Mouse (Mus musculus): ENCODE measurements around the gene Hunk. TPM values are rescaled to one million over a fixed set of nuclear protein-coding genes. Genes with fewer than 3 reads are reported as not detected.

Gene Hunk
- total RNA-seq, 2 experiments from 2014 or later: 13.0 to 16.8 TPM

GRCm38 (mm10) chr16:90427838-90428630, 42.2 kb downstream of the Hunk start:
- DNase-seq (ENCODE audit: low spot score in 2 of 2): no peak

- no peak for DNase-seq (ENCODE audit: low spot score in 2 of 2)
Observed at GRCm38 (mm10) chr16:90433551-90433950, 47.7 kb downstream of the Hunk start.

- DNase-seq (ENCODE audit: low spot score in 2 of 2): no peak
Observed at GRCm38 (mm10) chr16:90435231-90435630, 49.4 kb downstream of the Hunk start.

DNA sequence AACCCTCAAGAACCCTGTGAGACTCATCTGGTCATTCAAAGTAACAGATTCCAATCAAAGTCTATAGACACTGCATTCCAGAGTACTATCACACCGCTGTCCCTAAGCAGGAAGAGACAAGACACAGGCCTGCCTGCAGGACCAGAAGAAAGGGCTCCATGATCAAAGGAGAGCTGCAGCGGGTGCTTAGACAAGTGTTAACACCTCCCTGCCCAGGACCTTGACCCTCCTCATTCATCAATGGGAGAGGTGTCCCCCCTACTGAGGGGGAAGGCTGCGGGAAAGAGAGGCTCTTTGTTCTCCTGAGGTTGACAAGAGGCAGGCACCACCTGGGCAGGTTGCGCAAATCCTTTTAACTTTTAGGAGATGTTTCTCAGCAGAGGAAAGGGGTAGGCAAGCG, 51.5 kb downstream of the Hunk start:
- no peak for DNase-seq (ENCODE audit: low spot score in 2 of 2)

GRCm38 (mm10) chr16:90439493-90439892, 53.7 kb downstream of the Hunk start:
- no peak for DNase-seq (ENCODE audit: low spot score in 2 of 2)

- DNase-seq (ENCODE audit: low spot score in 2 of 2): no peak
Observed at GRCm38 (mm10) chr16:90440654-90441053, 54.8 kb downstream of the Hunk start.

DNA sequence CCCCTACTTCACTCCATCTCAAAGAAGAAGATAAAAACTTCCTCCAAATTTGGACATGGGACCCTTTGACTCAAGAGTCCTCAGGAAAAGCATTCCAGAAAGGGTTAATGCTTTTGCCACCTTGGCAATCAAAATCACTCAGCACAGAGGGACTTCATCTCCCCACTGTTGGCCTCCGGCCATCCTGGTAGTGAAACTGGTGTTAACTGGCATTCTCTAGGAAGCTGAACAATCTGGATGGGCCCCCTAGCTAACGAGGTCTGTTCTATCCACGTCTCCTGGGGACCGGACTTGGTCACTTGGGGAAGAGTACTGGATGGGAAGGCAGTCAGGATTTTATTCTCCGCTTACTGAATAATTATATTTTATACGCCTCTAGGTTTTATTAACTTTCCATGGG, 57.2 kb downstream of the Hunk start:
- no peak for DNase-seq (ENCODE audit: low spot score in 2 of 2)

DNA sequence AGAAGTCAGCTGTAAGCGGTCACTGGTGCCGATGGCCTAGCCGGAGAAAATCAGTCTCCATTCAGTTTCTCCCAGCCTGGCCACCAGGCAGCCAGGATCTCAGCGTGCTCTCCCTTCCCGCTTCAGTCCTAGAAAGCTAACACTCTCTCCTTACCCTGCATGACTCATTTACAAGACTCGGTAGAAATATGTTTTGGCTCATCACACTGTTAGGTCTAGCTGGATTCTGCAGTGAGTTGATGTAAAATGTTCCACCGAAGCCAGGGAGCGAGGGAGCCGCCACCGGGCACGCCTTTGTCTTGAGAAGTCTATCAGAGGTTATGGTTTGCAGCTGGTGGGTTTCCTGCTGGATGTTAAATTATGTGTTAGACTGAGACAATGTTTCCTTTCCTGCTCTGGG, 67.4 kb downstream of the Hunk start:
- peak; percentile 18 to 32 for DNase-seq (ENCODE audit: low spot score in 2 of 2)

- no peak for DNase-seq (ENCODE audit: low spot score in 2 of 2)
Observed at GRCm38 (mm10) chr16:90456495-90457125, 70.8 kb downstream of the Hunk start.

- no peak for DNase-seq (ENCODE audit: low spot score in 2 of 2)
Observed at GRCm38 (mm10) chr16:90458899-90459610, 73.2 kb downstream of the Hunk start.

DNA sequence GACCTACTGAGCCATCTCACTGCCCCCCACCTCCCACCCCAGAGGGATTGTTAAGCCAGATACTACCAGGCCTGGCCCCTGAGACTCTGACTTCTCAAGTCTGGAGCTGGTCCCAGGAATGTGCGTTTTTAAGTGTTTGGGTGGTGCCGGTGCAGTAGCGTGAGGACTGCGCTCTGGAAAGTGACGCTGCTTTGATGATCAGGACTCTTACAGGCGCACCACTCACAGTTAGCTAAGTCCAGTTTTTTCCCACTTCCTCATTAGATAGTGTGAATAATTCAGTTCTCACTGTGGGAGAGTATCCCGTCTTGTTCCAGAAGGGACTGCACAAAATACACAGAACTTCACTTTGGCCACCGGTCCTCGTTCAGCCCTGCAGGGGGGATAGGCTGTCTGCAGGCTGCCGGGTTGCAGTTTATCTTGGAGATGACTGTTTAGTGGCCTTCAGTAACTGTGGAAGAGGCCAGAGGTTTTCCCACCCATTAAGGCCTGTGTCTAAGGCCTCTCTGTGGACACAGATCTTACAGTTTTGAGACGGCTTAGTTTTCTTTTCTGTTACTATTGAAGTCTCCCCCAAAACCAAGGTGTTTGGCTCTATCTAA, 75.6 kb downstream of the Hunk start:
- DNase-seq (ENCODE audit: low spot score in 2 of 2): no peak

DNA sequence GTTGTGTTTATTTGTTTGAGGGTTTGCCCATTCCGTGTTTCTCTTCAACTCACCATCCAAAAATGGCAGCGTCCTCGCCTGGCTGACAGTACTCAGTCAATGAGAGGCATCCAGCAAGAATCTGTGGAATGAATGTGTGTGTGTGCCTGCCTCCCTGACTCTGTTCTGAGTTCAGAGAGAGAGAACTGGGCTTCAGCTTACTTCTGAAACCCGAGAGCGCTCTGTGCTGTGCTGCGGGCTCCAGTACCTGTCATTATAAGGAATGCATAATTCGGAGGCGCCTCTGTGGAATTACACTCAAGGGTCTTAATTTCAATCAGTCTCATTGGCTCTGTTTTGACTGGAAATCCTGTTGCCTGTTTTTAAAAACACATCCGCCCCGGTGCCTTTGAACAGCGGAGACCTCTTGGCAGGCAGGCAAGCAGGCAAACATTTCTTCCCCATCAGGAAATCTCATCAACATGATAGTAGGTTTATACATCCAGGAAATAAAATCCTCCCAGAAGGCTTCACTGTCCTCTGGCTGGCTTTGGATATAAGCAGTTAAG, 77.0 kb downstream of the Hunk start:
- no peak for DNase-seq (ENCODE audit: low spot score in 2 of 2)

DNA sequence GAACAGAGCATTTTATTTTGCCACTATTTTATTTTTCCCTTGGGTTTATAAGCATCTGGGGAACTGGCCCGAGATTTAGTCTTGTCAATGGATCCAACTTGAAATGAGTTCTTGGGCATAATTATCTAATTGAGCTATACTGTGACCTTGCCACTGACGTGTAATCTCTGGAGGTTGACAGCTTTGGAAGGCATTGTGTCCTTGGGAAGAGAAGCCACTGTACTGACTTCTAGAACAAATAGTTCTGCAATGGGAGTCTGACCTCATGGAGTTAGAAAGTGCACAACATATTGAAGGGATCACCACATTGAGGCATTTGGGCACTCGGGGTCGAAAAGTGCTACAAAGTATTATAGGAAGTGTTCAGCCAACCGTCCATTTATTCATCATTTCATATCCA, 79.3 kb downstream of the Hunk start:
- no peak for DNase-seq (ENCODE audit: low spot score in 2 of 2)

DNA sequence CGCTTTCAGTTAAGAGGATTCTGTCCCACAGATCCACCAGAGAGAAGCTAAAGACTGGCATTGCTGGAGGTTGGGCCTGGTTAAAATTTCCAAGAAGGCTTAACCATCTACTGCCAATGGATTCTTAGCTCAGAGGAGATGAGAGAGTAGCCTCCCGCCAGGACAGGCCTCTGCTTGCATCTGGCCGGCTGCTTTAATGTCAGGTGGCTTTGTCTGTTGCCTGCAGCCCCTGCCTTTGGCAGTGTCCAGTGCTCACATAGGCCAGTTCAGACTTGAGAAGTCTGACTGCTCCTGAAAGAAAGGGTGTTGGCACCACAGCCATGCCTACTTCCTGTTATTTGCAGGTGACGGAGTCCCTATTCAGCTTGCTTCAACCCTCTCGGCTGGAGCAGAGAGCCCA, 82.5 kb downstream of the Hunk start:
- no peak for DNase-seq (ENCODE audit: low spot score in 2 of 2)

- no peak for DNase-seq (ENCODE audit: low spot score in 2 of 2)
Observed at GRCm38 (mm10) chr16:90475701-90476229, 90.0 kb downstream of the Hunk start.

DNA sequence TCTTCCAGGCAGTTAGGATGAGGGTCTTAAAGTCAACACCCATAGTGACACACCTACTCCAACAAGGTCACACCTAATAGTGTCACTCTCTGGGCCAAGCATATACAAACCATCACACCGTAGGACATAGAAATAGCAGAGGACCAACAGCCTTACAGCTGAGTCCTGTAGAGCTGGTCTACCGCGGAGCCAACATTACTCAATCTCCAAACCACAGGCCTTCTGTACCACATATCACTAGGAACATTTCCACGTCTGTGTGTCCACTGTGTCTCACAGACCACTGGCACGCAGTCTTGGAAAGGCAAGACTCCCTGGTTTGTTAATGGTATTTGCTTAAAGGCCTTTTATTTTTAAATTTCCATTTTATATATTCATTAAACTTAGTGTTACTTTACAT, 95.8 kb downstream of the Hunk start:
- DNase-seq (ENCODE audit: low spot score in 2 of 2): no peak

GRCm38 (mm10) chr16:90483341-90483740, 97.5 kb downstream of the Hunk start:
- no peak for DNase-seq (ENCODE audit: low spot score in 2 of 2)

GRCm38 (mm10) chr16:90485125-90485524, 99.3 kb downstream of the Hunk start:
- no peak for DNase-seq (ENCODE audit: low spot score in 2 of 2)

- DNase-seq (ENCODE audit: low spot score in 2 of 2): no peak
Observed at GRCm38 (mm10) chr16:90485599-90485998, 99.8 kb downstream of the Hunk start.

DNA sequence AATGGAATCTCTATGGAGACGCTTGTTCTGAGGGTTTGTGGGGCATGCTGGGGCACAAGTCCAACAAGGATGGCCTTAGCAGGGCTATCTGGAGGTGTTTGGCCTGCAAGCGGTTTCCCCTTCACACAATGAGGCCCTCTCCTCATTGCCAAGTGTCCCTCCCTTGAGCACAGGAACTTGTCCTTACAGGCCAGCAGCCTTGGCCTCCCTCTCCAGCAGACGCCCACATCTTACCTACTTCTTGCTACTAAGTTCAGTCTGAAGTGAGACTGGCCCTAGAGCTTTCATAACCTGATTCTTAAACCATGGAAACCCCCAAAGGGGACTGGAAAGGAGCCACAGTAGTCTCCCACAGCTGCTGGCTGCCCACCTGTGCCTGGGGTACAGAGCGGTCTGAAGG, 104.3 kb downstream of the Hunk start:
- no peak for DNase-seq (ENCODE audit: low spot score in 2 of 2)

DNA sequence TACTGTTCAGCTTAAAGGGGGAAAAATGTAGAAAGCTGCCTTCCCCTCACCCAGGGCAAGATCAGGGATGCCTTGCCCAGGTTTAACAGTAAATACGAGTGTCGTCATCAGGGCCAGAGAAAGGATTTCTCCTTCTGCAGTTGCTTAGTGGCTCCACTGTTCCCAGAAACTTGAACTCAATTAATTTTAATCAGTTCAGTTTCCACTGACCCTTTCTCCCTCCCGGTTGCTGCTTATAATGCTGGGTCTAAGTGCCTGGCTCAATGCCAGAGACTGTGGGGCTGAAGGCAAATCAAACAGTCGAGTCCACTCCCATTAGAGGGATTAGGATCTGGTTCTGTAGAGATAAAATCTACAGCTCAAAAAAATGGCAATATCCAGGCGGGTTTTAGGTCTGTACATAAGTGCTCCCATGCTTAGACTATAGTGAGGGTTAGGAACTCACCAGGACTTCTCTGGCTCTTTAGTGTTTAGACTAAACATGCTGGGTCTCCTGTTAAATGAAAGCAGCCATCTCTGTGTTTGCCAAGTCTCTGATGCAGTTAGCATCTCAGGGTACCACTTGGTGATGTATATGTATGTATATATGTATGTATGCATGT, 106.2 kb downstream of the Hunk start:
- no peak for DNase-seq (ENCODE audit: low spot score in 2 of 2)
